24 mouse cellular contexts compared by ENCODE assay signal in the genomic region with DNA sequence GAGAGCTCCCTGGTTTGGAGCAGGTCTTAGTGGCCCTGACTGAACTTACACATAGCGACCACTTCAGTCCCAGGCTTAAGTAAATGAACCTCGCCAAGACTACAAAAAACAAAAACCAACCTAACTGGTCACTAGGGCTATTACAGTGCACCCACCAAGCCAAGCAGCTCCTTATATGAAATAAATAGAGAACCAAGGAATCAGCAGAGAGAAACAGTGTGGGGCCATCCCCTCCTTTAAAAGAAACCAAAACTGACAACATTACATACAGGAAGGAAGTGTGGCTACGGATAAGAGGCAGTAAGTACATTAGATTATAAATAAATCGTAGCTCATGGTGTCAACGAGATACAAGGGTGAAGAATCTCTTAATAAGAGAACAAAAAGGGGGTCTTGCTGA.
A peak's percentile ranks its signal among the peaks of the same experiment; 100 is the strongest.
DNase-seq lines count a peak whose midpoint lies in the region; ATAC-seq lines count a peak whose summit lies in the region.
"Had no signal": no experiment of that assay in that cellular context is flagged by ENCODE, and none has a peak within 500 bp of the region (broad histone marks: within the 10 kb centered on the region; RNA-seq: fewer than 3 reads in every experiment).

No protein-coding gene starts in this region.

- H3K9me3 ChIP-seq in hindbrain, embryonic 12.5 days (replicated peaks): no peaks in the 10 kb centered on the region
- H3K9me3 ChIP-seq in hindbrain, embryonic 14.5 days (ENCODE audit: control insufficient read depth, low read length): no peaks in the 10 kb centered on the region
- H3K9me3 ChIP-seq: embryonic facial prominence, embryonic 13.5 days; heart, embryonic 13.5 days; liver, embryonic 15.5 days; megakaryocyte, embryonic 14.5 days had no signal

- 0 out of 2 replicates have a peak, but pooled peaks cover 5% of the 10 kb centered on the region for H3K27me3 ChIP-seq in hindbrain, embryonic 12.5 days
- H3K27me3 ChIP-seq in hindbrain, embryonic 14.5 days (ENCODE audit: control insufficient read depth, insufficient read depth, low read length): no peaks in the 10 kb centered on the region
- H3K27me3 ChIP-seq: embryonic facial prominence, embryonic 13.5 days; liver, embryonic 15.5 days; megakaryocyte, embryonic 14.5 days had no signal

- no peak overlapping the region for H3K9ac ChIP-seq in hindbrain, embryonic 12.5 days
- H3K9ac ChIP-seq in hindbrain, embryonic 14.5 days: no peak overlapping the region
- H3K9ac ChIP-seq: embryonic facial prominence, embryonic 13.5 days; heart, embryonic 13.5 days; liver, embryonic 15.5 days had no signal

- no peaks in the 10 kb centered on the region for H3K36me3 ChIP-seq in hindbrain, embryonic 12.5 days
- H3K36me3 ChIP-seq in hindbrain, embryonic 14.5 days (replicated peaks; ENCODE audit: control insufficient read depth, insufficient read depth): no peaks in the 10 kb centered on the region
- H3K36me3 ChIP-seq: embryonic facial prominence, embryonic 13.5 days; G1E; heart, embryonic 13.5 days; liver, embryonic 15.5 days had no signal

- peaks cover 10% of the 10 kb centered on the region for H3K4me1 ChIP-seq in hindbrain, embryonic 12.5 days
- H3K4me1 ChIP-seq in hindbrain, embryonic 14.5 days (replicated peaks; ENCODE audit: control insufficient read depth, insufficient read depth, low read length): no peaks in the 10 kb centered on the region
- H3K4me1 ChIP-seq: liver, embryonic 15.5 days had no signal

- 0 out of 2 replicates have a peak overlapping the region, but pooled peaks have one; percentile 23 for H3K27ac ChIP-seq in hindbrain, embryonic 12.5 days
- H3K27ac ChIP-seq in hindbrain, embryonic 14.5 days: no peak overlapping the region
- H3K27ac ChIP-seq: embryonic facial prominence, embryonic 13.5 days; heart, embryonic 13.5 days; layer of hippocampus, adult 2 months; left cerebral cortex, adult 2 months; liver, embryonic 15.5 days; stomach, postnatal 0 days had no signal

- 89% methylated on average over 5 of the region's 5 CpGs for WGBS in hindbrain, embryonic 12.5 days
- 92% methylated on average over 5 of the region's 5 CpGs for WGBS in hindbrain, embryonic 14.5 days

- ATAC-seq in hindbrain, embryonic 12.5 days (ENCODE audit: low FRiP score): no peak
- ATAC-seq in hindbrain, embryonic 14.5 days (ENCODE audit: low FRiP score): no peak
- ATAC-seq in CD4-positive, CD25-positive, alpha-beta regulatory T cell, adult 4 months: peak; percentile 87
- ATAC-seq in megakaryocyte-erythroid progenitor cell, adult 5-6 weeks (replicated peaks; ENCODE audit: low FRiP score, low TSS enrichment, poor library complexity, severe bottlenecking): peak; percentile 57
- ATAC-seq: lung, postnatal 0 days had no signal

- H3K4me3 ChIP-seq in hindbrain, embryonic 12.5 days: no peak overlapping the region
- H3K4me3 ChIP-seq in hindbrain, embryonic 14.5 days (replicated peaks; ENCODE audit: low read length): no peak overlapping the region
- H3K4me3 ChIP-seq: embryonic facial prominence, embryonic 13.5 days; heart, embryonic 13.5 days; layer of hippocampus, adult 2 months; left cerebral cortex, adult 2 months; liver, embryonic 15.5 days had no signal

- H3K4me2 ChIP-seq in hindbrain, embryonic 12.5 days (replicated peaks): no peak overlapping the region
- H3K4me2 ChIP-seq in hindbrain, embryonic 14.5 days (replicated peaks): no peak overlapping the region
- H3K4me2 ChIP-seq: embryonic facial prominence, embryonic 13.5 days; heart, embryonic 13.5 days; liver, embryonic 15.5 days had no signal

- no peak for DNase-seq in hindbrain, embryonic 14.5 days (ENCODE audit: low spot score)
- peak; percentile 58 for DNase-seq in induced T-regulatory cell, adult 2 months (ENCODE audit: low read depth)
- no peak for DNase-seq in adrenal gland, postnatal 4 days (ENCODE audit: low spot score in 2 of 2)
- no peak for DNase-seq in right cerebral cortex, postnatal 36 days (ENCODE audit: low spot score in 2 of 2)
- no peak for DNase-seq in urinary bladder, postnatal 36 days (ENCODE audit: low spot score in 2 of 2)
- DNase-seq: adrenal gland, postnatal 25 days; cerebellum, adult 2 months; gastrocnemius, postnatal 14 days; heart, postnatal 4 days; kidney, adult 11 months; kidney, postnatal 10 days; thymus, postnatal 14 days had no signal

Comparison
In these comparisons a context has a peak if more than half of its experiments do, and no peak if none do; other contexts are left out.
1. ATAC-seq: peak in CD4-positive, CD25-positive, alpha-beta regulatory T cell, adult 4 months (single experiment) and megakaryocyte-erythroid progenitor cell, adult 5-6 weeks (single experiment); none in hindbrain, embryonic 12.5 days (single experiment) and hindbrain, embryonic 14.5 days (single experiment).